Mouse (Mus musculus) kidney, adult 2 months (tissue): ENCODE results near the gene Traf1.

Experiments
- CTCF ChIP-seq: fragments of 200-500 bp; conservative IDR thresholded peaks from 2 replicates; pipeline ENCODE4 v1.5.1; 2011; ENCODE audit warnings: low read depth, mild to moderate bottlenecking, control low read depth, low read length, moderate library complexity, mixed read lengths; ENCODE audit not compliant: insufficient read depth, insufficient read length
- POLR2A ChIP-seq: fragments of 200-500 bp; IDR thresholded peaks from one replicate; pipeline ENCODE4 v1.6.1; 2011; ENCODE audit warnings: low read depth, low read length, control low read depth

- TF ChIP-seq POLR2A = no peak
- no peak for TF ChIP-seq CTCF
Measured at GRCm38 (mm10) chr2:34938269-34939208, 23.0 kb downstream of the Traf1 start.
